Mouse (Mus musculus): ENCODE data around the gene Slc28a1.

DNA sequence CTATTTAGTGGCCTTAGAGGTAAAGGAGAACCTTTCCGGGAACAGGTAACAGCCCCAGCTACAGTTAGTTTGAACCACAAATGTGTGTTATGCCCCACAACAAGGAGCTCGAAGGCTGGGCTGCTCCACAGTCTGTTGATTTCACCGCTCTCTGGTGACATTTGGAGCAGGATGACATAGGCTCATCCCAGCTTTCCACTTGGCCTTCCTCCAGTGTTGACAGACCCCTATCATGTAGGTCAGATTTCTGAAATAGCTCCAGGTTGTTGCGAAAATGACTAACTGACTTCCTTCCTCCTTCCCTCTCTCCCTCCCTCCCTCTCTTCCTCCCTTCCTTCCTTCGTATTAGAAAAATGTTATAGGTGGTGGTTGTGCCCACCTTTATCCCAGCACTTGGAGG, 84.5 kb downstream of the Slc28a1 start:
- no peak for TF ChIP-seq CTCF (IDR thresholded peaks at IDR 0.05; ENCODE audit: low read depth)
- no peak for TF ChIP-seq EP300 (optimal IDR thresholded peaks at IDR 0.05)

Measured in stomach, postnatal 0 days (tissue).